Mouse (Mus musculus): Measurements from ENCODE around the gene Il1rap.

Gene Il1rap

GRCm38 (mm10) chr16:26610508-26610907 is 29.0 kb downstream of the Il1rap start:
- in situ Hi-C loops (cut with MboI; ENCODE audit: unreplicated experiment in 2 of 2) = no loop called here

GRCm38 (mm10) chr16:26612499-26613220 is 31.2 kb downstream of the Il1rap start:
- in situ Hi-C loops (cut with MboI; ENCODE audit: unreplicated experiment in 2 of 2) = no loop called here

GRCm38 (mm10) chr16:26623141-26623540 is 41.6 kb downstream of the Il1rap start:
- in situ Hi-C loops (cut with MboI; ENCODE audit: unreplicated experiment in 2 of 2) = no loop called here

- in situ Hi-C loops (cut with MboI; ENCODE audit: unreplicated experiment in 2 of 2) = no loop called here
Measured at GRCm38 (mm10) chr16:26626065-26626464, 44.6 kb downstream of the Il1rap start.

GRCm38 (mm10) chr16:26634800-26635199 is 53.3 kb downstream of the Il1rap start:
- in situ Hi-C loops (cut with MboI; ENCODE audit: unreplicated experiment in 2 of 2) = no loop called here

- in situ Hi-C loops (cut with MboI; ENCODE audit: unreplicated experiment in 2 of 2) = no loop called here
Measured at GRCm38 (mm10) chr16:26643077-26643476, 61.6 kb downstream of the Il1rap start.

GRCm38 (mm10) chr16:26646066-26646465 is 64.6 kb downstream of the Il1rap start:
- in situ Hi-C loops (cut with MboI; ENCODE audit: unreplicated experiment in 2 of 2) = no loop called here

GRCm38 (mm10) chr16:26647036-26647435 is 65.5 kb downstream of the Il1rap start:
- in situ Hi-C loops (cut with MboI; ENCODE audit: unreplicated experiment in 2 of 2) = no loop called here

GRCm38 (mm10) chr16:26662722-26663436 is 81.4 kb downstream of the Il1rap start:
- in situ Hi-C loops (cut with MboI; ENCODE audit: unreplicated experiment in 2 of 2) = no loop called here

- in situ Hi-C loops (cut with MboI; ENCODE audit: unreplicated experiment in 2 of 2) = no loop called here
Measured at GRCm38 (mm10) chr16:26666401-26666800, 84.9 kb downstream of the Il1rap start.

- in situ Hi-C loops (cut with MboI; ENCODE audit: unreplicated experiment in 2 of 2) = no loop called here
Measured at GRCm38 (mm10) chr16:26669081-26669480, 87.6 kb downstream of the Il1rap start.

- in situ Hi-C loops (cut with MboI; ENCODE audit: unreplicated experiment in 2 of 2) = no loop called here
Measured at GRCm38 (mm10) chr16:26680381-26680780, 98.9 kb downstream of the Il1rap start.

GRCm38 (mm10) chr16:26689771-26690170 is 108.3 kb downstream of the Il1rap start:
- in situ Hi-C loops (cut with MboI; ENCODE audit: unreplicated experiment in 2 of 2) = no loop called here

- in situ Hi-C loops (cut with MboI; ENCODE audit: unreplicated experiment in 2 of 2) = no loop called here
Measured at GRCm38 (mm10) chr16:26691294-26691693, 109.8 kb downstream of the Il1rap start.

- in situ Hi-C loops (cut with MboI; ENCODE audit: unreplicated experiment in 2 of 2) = no loop called here
Measured at GRCm38 (mm10) chr16:26698076-26698475, 116.6 kb downstream of the Il1rap start.

GRCm38 (mm10) chr16:26700440-26701103 is 119.1 kb downstream of the Il1rap start:
- in situ Hi-C loops (cut with MboI; ENCODE audit: unreplicated experiment in 2 of 2) = no loop called here

GRCm38 (mm10) chr16:26705658-26706371 is 124.3 kb downstream of the Il1rap start:
- in situ Hi-C loops (cut with MboI; ENCODE audit: unreplicated experiment in 2 of 2) = no loop called here

GRCm38 (mm10) chr16:26706503-26706902 is 125.0 kb downstream of the Il1rap start:
- in situ Hi-C loops (cut with MboI; ENCODE audit: unreplicated experiment in 2 of 2) = no loop called here

GRCm38 (mm10) chr16:26710922-26711321 is 129.4 kb downstream of the Il1rap start:
- in situ Hi-C loops (cut with MboI; ENCODE audit: unreplicated experiment in 2 of 2) = no loop called here

- in situ Hi-C loops (cut with MboI; ENCODE audit: unreplicated experiment in 2 of 2) = no loop called here
Measured at GRCm38 (mm10) chr16:26713538-26714316, 132.2 kb downstream of the Il1rap start.
